Mouse (Mus musculus): ENCODE results near the gene Clpsl2. TPM values are rescaled to one million over a fixed set of nuclear protein-coding genes. Genes with fewer than 3 reads are reported as not detected.

The Clpsl2 gene
- not detected in 2 replicates for polyA plus RNA-seq (2012; ENCODE audit: insufficient read depth, insufficient read length, low replicate concordance, missing spikeins)

- TF ChIP-seq POLR2A (IDR thresholded peaks at IDR 0.05; ENCODE audit: insufficient read depth, low read depth, low read length) (no peak), CTCF (IDR thresholded peaks at IDR 0.05; ENCODE audit: insufficient read depth, low read depth, low read length) (no peak)
- H3K4me3 ChIP-seq (ENCODE audit: insufficient read depth, low read depth, low read length): no peak within 1 kb of the TSS
- no peak within 1 kb of the TSS for H3K27ac ChIP-seq (ENCODE audit: insufficient read depth, low read depth, low read length)
- peaks cover 5% of the 10 kb centered on the region for H3K4me1 ChIP-seq (ENCODE audit: control insufficient read depth, insufficient read depth, low read length)
- WGBS: 77% methylated on average over 14 of the region's 14 CpGs
These were observed at the start of gene Clpsl2 for GRCm38 (mm10) chr17:28549111-28549510. TSS of gene Clpsl2 (plus strand) at chr17:28549411.

- Histone ChIP-seq H3K27ac (ENCODE audit: insufficient read depth, low read depth, low read length) (no peak overlapping the region), H3K4me1 (ENCODE audit: control insufficient read depth, insufficient read depth, low read length) (no peaks in the 10 kb centered on the region), H3K4me3 (ENCODE audit: insufficient read depth, low read depth, low read length) (no peak overlapping the region)
- TF ChIP-seq CTCF (IDR thresholded peaks at IDR 0.05; ENCODE audit: insufficient read depth, low read depth, low read length) (no peak), POLR2A (IDR thresholded peaks at IDR 0.05; ENCODE audit: insufficient read depth, low read depth, low read length) (no peak)
- WGBS: 87% methylated on average over 3 of the region's 3 CpGs
These were observed 48.7 kb upstream of the Clpsl2 start for GRCm38 (mm10) chr17:28500465-28500864.

GRCm38 (mm10) chr17:28502196-28502821, 46.9 kb upstream of the Clpsl2 start:
- H3K27ac ChIP-seq (ENCODE audit: insufficient read depth, low read depth, low read length): no peak overlapping the region
- no peaks in the 10 kb centered on the region for H3K4me1 ChIP-seq (ENCODE audit: control insufficient read depth, insufficient read depth, low read length)
- TF ChIP-seq CTCF (IDR thresholded peaks at IDR 0.05; ENCODE audit: insufficient read depth, low read depth, low read length) (no peak), POLR2A (IDR thresholded peaks at IDR 0.05; ENCODE audit: insufficient read depth, low read depth, low read length) (no peak)
- H3K4me3 ChIP-seq (ENCODE audit: insufficient read depth, low read depth, low read length): no peak overlapping the region
- 76% methylated on average over 7 of the region's 7 CpGs for WGBS

GRCm38 (mm10) chr17:28504182-28504581, 45.0 kb upstream of the Clpsl2 start:
- Histone ChIP-seq H3K4me3 (ENCODE audit: insufficient read depth, low read depth, low read length) (no peak overlapping the region), H3K4me1 (ENCODE audit: control insufficient read depth, insufficient read depth, low read length) (no peaks in the 10 kb centered on the region), H3K27ac (ENCODE audit: insufficient read depth, low read depth, low read length) (no peak overlapping the region)
- 83% methylated on average over 6 of the region's 6 CpGs for WGBS
- TF ChIP-seq POLR2A (IDR thresholded peaks at IDR 0.05; ENCODE audit: insufficient read depth, low read depth, low read length): no peak

- 94% methylated on average over 4 of the region's 4 CpGs for whole genome bisulfite sequencing
- Histone ChIP-seq H3K4me3 (ENCODE audit: insufficient read depth, low read depth, low read length) (no peak overlapping the region), H3K4me1 (ENCODE audit: control insufficient read depth, insufficient read depth, low read length) (peaks cover 2% of the 10 kb centered on the region; the same call in 1 of the 2 replicates), H3K27ac (ENCODE audit: insufficient read depth, low read depth, low read length) (no peak overlapping the region)
- TF ChIP-seq CTCF (IDR thresholded peaks at IDR 0.05; ENCODE audit: insufficient read depth, low read depth, low read length) (no peak), POLR2A (IDR thresholded peaks at IDR 0.05; ENCODE audit: insufficient read depth, low read depth, low read length) (no peak)
These were observed 43.6 kb upstream of the Clpsl2 start for GRCm38 (mm10) chr17:28505591-28505990.

GRCm38 (mm10) chr17:28506895-28507294, 42.3 kb upstream of the Clpsl2 start:
- WGBS: 69% methylated on average over 5 of the region's 5 CpGs

GRCm38 (mm10) chr17:28507496-28507895, 41.7 kb upstream of the Clpsl2 start:
- TF ChIP-seq POLR2A (IDR thresholded peaks at IDR 0.05; ENCODE audit: insufficient read depth, low read depth, low read length): no peak
- TF ChIP-seq CTCF (IDR thresholded peaks at IDR 0.05; ENCODE audit: insufficient read depth, low read depth, low read length): no peak
- WGBS: 61% methylated on average over 5 of the region's 5 CpGs
- Histone ChIP-seq H3K4me3 (ENCODE audit: insufficient read depth, low read depth, low read length) (no peak overlapping the region), H3K4me1 (ENCODE audit: control insufficient read depth, insufficient read depth, low read length) (peaks cover 7% of the 10 kb centered on the region), H3K27ac (ENCODE audit: insufficient read depth, low read depth, low read length) (no peak overlapping the region)

More at GRCm38 (mm10) chr17:28506895-28507294, 42.3 kb upstream of the Clpsl2 start:
- Histone ChIP-seq H3K27ac (ENCODE audit: insufficient read depth, low read depth, low read length) (no peak overlapping the region), H3K4me1 (ENCODE audit: control insufficient read depth, insufficient read depth, low read length) (peaks cover 7% of the 10 kb centered on the region), H3K4me3 (ENCODE audit: insufficient read depth, low read depth, low read length) (no peak overlapping the region)
- TF ChIP-seq CTCF (IDR thresholded peaks at IDR 0.05; ENCODE audit: insufficient read depth, low read depth, low read length) (no peak), POLR2A (IDR thresholded peaks at IDR 0.05; ENCODE audit: insufficient read depth, low read depth, low read length) (no peak)

GRCm38 (mm10) chr17:28510445-28511342, 38.5 kb upstream of the Clpsl2 start:
- peaks cover 12% of the 10 kb centered on the region for H3K4me1 ChIP-seq (ENCODE audit: control insufficient read depth, insufficient read depth, low read length)
- no peak overlapping the region for H3K4me3 ChIP-seq (ENCODE audit: insufficient read depth, low read depth, low read length)
- H3K27ac ChIP-seq (ENCODE audit: insufficient read depth, low read depth, low read length): no peak overlapping the region
- TF ChIP-seq POLR2A (IDR thresholded peaks at IDR 0.05; ENCODE audit: insufficient read depth, low read depth, low read length): no peak
- TF ChIP-seq CTCF (IDR thresholded peaks at IDR 0.05; ENCODE audit: insufficient read depth, low read depth, low read length): no peak
- WGBS: 22% methylated on average over 28 of the region's 28 CpGs
